Mouse (Mus musculus) lung, postnatal 10 days (tissue): Measurements from ENCODE around the gene Prph.
"Not testable (repeated sequence)": the region's sequence is repeated elsewhere in the genome, so short reads cannot be mapped to it uniquely, and the experiment has no call there.

Experiments used
- DNase-seq: peaks from one replicate; pipeline ENCODE4 v3.0.0; 2021

Prph gene

GRCm38 (mm10) chr15:99033498-99034270, 21.3 kb upstream of the Prph start:
- DNase-seq = no peak

GRCm38 (mm10) chr15:99035431-99035830, 19.5 kb upstream of the Prph start:
- no peak for DNase-seq

DNA sequence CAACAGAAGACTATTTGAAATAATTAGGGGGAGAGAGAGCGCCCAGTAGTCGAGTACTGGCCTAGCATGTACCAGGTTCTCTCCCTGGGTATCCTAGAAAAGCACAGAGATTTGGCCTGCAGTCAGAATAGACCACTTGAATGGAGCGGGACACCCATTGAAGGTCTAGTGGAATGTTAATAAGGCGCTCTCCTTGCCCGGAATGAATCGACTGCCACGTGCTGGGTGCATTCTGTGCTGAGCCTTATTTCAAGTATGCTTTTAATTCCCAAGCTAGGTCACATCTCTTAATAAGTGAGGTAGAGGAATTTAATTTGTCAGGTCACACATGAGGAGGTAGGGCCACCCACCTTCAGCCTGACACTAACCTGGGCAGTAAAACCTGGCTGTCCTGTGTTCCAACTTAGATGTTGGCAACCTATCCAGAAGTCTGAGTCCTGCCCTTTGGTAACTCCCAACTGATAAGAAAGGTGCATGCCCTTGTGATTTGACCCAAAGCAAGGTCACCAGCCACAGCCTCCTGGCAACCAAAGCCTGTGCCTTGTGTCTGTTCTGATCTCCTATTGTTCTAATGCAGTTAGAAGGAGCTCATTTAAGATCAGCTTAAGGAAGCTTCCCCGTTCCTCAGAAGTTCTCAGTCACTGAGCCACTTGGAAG, 18.6 kb upstream of the Prph start:
- DNase-seq = no peak

DNA sequence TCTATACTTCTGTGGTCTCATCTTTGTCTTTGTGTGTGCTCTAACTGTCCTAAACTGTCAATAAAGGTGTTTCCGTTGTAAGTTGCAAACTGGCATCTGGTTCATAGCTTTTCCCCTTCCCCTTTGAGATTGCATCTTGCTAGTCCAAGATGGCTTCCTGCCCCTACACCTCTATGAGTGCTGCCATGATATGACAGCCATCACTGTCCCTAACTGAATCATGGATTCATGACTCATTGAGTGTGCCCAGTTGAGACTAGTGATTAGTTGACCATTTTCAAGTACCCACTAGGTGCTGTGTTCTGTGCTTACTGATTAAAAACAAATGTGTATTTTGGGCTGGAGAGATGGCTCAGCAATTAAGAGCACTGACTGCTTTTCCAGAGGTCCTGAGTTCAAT, 16.9 kb upstream of the Prph start:
- no peak for DNase-seq

- DNase-seq = no peak
Measured at GRCm38 (mm10) chr15:99038797-99039196, 16.2 kb upstream of the Prph start.

- DNase-seq = no peak
Measured at GRCm38 (mm10) chr15:99039306-99039705, 15.7 kb upstream of the Prph start.

DNA sequence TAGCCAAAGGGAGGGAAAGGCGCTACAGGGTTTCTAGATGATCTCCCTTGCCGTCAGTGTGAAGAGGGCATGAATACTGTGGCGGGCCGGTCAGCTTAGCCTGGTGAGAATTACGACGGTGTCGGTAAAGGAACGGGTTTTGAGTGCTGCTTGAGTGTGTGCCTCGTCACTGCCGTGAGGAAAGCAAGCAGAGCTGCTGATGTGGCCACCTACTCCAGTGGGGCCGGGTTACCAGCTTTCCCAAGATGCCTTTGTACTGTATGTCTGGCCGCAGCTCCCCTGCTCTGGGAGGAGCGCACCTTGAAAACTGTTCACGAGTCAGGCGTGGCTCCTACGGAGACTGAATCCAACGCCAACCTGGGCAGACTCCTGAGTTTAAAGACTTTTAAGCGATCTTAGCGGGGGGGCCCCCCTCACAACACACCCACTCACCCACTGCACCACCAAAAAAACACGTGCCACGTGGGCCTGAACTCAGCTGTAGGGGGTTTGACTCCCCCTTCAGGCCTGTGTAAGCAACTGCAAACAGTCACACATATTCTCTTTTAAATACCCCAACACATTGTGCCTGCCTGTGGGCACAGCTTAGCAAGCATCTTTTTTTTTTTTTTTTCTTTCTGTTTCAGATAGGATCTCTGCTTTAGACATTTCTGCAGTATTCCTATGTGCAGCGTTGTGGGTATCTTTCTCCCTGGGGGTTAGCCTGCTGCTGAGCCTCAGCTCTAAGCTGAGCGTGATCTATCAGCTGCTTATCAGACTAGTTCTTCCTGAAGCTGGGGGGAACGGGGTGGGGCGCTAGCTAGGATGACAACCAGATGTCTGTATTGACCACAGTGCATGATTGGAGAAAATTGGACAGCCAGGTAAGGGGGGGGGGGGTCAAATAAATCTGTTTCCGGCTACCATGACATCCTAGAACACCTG, 14.7 kb upstream of the Prph start:
- DNase-seq = no peak

DNA sequence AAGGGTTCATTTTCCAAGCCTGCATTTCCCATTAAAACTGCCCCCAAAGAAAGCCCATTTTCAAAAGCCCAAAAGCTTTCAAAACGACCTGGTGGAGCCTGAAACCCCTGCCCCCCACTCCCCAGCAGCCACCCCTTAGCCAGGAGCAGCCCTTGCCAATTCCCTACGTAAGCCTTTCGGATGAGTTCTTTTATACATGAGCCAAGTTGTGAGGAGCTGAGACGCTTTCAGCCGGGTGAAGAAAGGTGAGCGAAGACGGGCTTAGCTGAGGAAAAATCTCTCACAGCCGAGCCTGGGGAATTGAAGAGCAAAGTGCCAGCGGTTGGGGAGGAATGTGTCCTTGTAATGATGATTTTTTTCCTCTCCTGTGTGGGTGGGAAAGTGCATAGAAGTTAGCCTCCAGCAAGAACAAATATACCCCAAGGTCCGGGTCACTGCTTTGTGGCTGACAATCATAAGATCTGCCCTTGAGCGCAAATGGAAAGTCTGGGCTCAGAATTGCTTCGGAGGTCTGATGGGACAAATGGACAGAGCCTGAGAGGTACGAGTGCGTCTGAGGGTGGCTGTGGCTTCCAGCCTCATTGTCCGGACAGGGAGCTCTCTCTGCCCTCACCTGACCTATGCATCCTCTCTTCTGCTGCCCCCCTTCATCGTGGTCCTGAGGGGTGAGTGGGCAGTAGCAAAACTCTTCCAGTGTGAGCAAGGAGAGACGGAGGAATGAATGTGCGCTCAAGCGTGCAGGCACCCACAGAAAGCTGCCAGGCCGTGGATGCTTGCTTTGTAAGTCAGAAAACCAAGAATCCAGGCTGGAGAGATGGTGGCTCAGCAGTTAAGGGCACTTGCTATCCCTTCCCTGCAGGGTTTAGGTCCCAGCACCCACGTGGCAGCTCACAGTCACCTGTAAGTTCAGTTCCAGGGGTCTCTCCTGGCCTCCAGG, 13.8 kb upstream of the Prph start:
- DNase-seq = no peak

DNA sequence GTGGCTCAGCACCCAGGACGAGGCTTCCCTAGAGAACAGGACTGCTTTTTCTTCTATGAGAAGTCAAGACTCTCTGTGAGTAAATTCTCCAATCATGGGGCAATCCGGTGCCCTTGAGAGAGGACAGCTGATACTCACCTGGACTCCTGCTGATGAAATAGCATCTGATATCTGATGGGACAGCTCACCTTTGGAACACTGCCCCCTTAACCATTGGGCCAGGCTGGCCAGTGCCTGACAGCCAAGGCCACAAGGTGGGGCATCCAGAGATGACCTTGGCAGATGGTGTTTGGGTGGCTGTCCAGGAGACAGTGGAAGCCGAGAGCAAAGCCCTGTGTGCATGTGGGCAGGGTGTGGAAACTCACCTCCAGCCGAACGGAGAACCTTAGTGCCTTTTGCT, 12.6 kb upstream of the Prph start:
- DNase-seq = no peak

DNA sequence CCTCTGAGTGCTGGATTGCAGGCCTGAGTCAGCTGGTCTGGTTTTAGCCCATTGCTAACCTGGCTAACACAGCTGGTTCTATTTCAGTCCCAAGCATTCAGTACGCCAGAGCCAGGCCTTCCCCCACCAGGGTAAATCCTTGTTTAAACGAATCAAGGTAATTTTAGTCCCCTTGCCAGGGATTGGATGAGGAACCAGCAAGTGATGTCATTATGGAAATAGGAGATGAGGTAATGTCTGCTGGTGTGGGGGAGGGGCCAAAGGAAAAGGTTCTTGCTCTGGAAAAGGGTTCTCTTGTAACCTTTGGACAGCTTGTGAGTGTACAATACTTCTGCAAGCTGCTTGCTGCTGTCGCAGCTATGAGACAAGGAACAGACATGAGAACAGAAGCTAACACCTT, 10.1 kb upstream of the Prph start:
- peak; percentile 55 for DNase-seq

- DNase-seq = not testable (repeated sequence)
Measured at GRCm38 (mm10) chr15:99045734-99046133, 9.2 kb upstream of the Prph start.

DNA sequence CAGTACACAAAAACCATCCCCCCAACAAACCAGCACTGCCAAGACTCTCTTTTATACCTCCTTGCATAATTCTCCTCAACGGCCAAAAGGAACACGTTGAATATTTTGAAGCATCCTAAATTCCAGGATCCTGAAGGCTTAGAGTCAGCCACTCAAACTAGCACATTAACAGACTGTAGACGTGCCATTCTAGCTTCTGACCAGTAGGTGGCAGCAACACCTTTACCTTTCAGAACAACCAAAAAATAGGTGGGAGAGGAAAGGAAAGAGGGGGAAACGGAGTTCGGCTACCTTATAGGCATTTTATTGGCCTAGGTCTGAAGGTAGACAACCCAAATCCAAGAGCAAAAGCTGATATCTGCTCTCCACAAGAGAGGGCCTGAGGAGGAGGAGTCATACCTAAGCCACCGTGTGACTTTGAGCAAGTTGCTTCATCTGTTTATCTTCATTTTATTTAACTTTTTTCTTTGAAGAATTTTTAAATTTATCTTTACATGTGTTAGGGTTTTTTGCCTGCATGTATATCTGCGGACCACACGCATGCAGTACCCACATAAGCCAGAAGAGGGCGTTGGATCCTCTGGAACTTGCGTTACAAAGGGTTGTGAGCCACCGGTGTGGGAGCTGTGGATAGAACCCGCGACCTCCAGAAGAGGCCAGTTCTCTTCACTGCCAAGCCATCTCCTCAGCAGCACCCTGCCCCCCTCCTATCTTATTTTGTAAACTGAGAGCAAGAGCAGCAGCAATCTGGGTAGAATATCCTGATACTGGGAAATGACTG, 5.3 kb upstream of the Prph start:
- DNase-seq = peak; percentile 66

- DNase-seq = peak; percentile 60
Measured at GRCm38 (mm10) chr15:99053373-99053772, 1.6 kb upstream of the Prph start.

DNA sequence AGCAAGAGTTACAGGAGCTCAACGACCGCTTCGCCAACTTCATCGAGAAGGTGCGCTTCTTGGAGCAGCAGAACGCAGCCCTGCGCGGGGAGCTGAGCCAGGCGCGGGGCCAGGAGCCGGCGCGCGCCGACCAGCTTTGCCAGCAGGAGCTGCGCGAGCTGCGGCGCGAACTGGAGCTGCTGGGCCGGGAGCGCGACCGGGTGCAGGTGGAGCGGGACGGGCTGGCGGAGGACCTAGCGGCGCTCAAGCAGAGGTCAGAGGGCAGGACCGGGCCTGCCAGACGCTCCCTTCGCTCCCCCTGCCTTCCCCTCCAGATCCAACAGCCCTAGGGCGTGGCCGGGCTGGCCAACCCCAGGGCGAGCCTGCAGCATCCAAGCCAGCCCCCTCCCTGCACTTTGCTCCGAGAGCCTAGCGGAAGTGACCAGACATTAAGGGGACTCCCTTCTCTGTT, 562 bp downstream of the Prph start:
- peak; percentile 28 for DNase-seq

DNA sequence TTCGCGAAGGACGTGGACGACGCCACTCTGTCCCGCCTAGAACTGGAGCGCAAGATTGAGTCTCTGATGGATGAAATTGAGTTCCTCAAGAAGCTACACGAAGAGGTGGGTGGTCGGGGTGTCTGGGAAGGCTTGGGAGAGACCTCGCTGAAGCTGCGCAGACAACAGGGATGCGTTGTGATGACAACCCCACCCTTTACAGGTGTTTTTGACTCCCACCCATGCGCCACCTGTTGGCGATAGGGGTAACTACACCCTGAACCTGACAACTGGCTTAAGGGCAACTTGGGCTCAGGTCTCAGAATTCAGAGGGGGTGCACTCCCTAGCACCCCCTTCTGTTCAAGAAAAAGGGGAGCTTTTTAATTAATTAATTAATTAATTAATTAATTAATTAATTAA, 1.4 kb downstream of the Prph start:
- DNase-seq = peak; percentile 33

DNA sequence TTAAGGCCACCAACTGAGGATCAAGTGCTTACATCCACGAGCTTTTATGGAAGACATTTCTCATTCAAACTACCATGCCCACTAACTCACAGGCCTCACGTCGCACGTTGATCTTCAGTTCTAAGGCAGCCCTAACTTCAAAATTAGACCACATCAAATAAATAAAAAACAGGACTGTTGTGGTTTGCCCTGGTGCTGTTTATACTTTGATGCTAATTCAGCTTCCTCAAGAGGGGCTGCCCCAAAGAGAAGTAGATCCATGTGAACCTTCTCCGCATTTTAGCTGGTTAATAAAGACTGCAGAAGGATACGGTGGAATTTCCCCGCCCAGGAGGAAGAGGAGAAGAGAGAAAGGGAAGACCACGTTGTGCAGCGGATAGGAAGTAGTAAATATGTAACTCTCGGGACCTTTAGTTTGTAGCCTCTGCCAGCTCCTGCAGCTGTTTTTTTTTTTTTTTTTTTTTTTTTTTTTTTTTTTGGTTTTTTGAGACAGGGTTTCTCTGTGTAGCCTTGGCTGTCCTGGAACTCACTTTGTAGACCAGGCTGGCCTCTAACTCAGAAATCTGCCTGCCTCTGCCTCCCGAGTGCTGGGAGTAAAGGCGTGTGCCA, 10.7 kb downstream of the Prph start:
- DNase-seq = no peak

- DNase-seq = no peak
Measured at GRCm38 (mm10) chr15:99071988-99072387, 17.0 kb downstream of the Prph start.

DNA sequence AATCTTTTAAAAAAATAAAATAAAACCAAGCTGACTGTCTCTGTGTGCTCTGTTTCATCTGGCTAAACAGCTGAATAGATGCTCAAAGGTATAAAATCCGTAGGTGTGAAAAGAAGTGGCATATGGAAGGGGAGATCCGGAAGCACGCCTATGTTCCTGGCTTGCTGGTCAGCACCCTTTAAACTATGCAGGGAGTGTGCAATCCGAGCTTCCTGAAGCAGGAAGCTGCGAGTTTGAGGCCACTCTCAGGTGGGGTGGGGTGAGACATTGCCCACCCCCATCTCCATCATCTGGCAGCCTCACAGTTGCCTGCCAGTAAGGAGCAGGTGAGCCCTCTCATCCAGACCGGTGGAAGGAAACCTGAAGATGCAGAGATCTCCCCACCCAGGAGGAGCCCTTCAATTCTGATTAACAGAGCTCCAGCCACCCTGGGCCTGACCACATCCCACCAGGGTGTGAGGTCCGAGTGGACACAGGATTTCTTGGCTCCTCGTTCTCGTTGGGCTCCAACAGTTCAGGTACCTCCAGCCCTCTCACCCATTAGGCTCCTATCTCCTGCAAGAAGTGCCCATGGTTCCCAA, 19.1 kb downstream of the Prph start, which contains the start of gene Troap:
Troap (plus strand) TSS at position 557 of the 581 bp plus-strand sequence.
- no peak for DNase-seq

DNA sequence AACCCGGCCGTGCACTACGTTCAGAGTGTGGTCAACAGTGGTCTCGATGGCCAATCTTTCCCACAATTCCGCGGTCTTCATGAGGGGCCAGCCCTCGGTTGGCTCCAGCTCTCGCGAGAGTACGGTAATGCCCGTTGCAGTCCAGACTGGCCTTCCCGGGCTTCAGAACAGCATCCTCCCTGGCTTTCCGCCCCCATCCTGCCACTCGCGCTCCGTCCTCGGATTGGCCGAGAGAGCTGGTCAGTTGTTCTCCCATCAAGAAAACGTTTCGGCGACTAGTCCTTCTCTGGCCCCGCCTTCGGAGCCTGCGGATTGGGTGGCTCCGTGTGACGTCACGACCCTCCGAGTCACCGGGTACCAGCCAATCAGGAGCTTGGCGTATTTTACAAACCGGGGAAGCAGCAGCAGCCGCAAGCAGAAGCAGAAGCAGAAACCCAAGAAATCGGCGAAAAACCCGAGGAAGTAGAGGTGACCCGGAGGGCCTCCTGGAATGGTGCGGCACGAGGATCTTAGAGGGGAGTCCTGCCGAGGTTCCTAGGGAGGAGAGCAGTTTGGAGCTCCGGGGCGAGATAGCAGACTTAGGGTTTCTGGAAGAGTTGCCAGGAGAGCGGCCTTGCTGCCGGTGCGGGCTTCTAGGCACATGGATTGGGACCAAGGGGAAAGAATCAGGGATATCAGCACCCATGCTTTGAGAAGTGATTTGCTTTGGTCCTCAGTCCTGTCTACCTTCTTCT, 19.8 kb downstream of the Prph start:
- peak; percentile 98 for DNase-seq

DNA sequence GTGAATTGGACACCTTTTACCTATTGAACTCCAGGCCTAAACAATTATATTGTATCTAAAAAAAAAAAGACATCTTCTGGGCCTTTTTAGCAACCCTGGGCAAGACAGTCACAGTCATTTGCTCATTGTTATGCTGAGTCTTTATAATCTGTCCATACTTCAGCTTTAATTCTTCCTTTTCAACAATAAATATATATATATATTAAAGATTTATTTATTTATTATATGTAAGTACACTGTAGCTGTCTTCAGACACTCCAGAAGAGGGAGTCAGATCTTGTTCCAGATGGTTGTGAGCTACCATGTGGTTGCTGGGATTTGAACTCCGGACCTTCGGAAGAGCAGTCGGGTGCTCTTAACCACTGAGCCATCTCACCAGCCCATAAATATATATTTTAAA, 21.0 kb downstream of the Prph start:
- DNase-seq = not testable (repeated sequence)
